Mouse (Mus musculus) granulocyte monocyte progenitor cell, adult 5-6 weeks (primary cell): ENCODE results near the gene Fam216a. TPM values are rescaled to one million over a fixed set of nuclear protein-coding genes. Genes with fewer than 3 reads are reported as not detected.

Source experiments
- ATAC-seq: replicated peaks from 2 replicates; pipeline ENCODE4 v1.8.0; 2016; ENCODE audit warnings: mild to moderate bottlenecking, moderate TSS enrichment, inconsistent platforms; ENCODE audit not compliant: poor library complexity, severe bottlenecking
- total RNA-seq, 2 experiments: library from RNA; stranded (forward) in 1 of 2; stranded (reverse) in 1 of 2; fragments of 200-712, 200-1000 nt in 1 of 2; fragments of >200 nt in 1 of 2; fragmentation: Nextera tagmentation in 1 of 2; gene quantifications; 2 replicates each; pipeline ENCODE4 v1.2.3; 2014 to 2017

Gene Fam216a
- total RNA-seq, 2 experiments from 2014 or later = 13.4 to 57.9 TPM

GRCm38 (mm10) chr5:122391786-122392180, 19.6 kb upstream of the Fam216a start, which contains the start of gene Arpc3:
Arpc3 (plus strand) TSS chr5:122391878.
- ATAC-seq = peak; percentile 88

DNA sequence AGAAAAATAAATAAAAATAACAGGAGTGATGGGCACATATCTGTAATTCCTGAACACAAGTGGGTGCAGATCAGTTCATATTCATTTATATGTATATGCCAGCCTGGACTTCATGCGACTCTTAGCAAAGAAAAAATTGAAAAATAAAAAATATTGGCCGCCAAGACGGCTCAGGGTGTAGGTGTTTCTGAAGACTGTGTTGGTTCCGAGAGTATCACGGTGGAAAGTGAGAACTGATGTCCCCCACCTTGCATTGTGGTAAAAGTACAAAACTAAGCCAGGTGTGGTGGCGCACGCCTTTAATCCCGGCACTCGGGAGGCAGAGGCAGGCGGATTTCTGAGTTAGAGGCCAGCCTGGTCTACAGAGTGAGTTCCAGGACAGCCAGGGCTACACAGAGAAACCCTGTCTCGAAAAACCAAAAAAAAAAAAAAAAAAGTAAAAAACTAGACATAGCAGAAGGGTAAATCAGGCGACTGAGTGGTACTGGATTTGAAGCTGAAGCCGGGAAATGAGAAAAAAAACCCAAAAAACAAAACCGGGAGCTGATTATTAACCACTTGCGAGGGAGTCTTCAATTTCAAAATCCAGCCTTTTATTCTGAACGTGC, 19.1 kb upstream of the Fam216a start:
- no peak for ATAC-seq

DNA sequence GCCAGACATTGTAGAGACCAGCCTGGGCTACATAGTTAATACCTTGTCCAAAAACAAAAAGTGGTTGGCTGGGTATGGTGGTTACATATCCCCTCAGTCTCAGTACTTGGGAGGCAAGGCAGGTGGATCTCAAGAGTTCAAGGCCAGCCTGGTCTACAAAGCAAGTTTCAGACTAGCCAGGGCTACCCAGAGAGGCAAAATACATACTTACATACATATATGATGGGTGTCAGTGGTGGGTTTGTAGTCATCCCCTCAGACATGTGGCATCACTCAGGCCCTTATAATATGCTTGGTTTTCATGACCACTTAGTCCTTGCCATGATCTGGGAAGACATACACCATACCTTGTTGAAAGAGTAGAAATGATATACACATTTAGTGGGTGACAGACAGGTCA, 18.5 kb upstream of the Fam216a start:
- no peak for ATAC-seq

- ATAC-seq = no peak
These were observed 17.8 kb upstream of the Fam216a start for GRCm38 (mm10) chr5:122390006-122390405.

GRCm38 (mm10) chr5:122379374-122380155, 7.4 kb upstream of the Fam216a start:
- peak; percentile 94 for ATAC-seq

DNA sequence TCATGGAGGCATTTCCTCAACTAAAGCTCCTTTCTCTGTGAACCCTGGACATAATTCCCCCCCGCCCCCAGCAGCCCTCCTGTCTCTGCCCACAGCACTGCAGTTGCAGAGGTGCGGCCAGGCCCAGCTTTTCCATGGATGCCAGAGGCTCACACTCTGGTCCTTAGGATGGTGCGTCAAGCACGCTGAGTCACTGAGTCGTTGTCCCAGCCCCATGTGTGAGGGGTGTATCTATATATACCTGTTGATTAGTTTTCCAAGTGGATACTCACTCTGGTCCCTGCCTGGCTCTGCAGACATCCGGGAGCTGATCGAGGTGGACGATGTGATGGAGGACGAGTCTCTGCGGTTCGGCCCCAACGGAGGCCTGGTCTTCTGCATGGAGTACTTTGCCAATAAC, 6.0 kb upstream of the Fam216a start:
- no peak for ATAC-seq

- ATAC-seq = no peak
These were observed 5.1 kb upstream of the Fam216a start for GRCm38 (mm10) chr5:122377101-122377833.

DNA sequence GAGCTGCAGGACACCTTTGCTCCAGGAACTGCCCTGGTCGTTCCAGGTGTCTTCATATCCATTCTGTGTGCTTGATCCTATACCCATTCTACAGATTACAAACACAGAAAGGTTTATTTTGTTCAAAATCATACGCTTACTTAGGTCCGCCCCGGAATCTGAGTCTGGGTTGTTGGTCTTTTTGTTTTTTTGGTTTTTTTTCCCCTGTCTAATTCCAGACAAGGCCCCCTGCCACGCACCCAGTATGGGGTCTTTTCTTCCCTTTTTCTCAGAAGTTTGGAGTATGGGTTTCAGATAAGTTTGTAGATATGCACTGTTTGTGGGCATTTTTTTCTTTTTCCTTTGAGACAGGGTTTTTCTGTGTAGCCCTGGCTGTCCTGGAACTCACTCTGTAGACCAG, 714 bp upstream of the Fam216a start:
- ATAC-seq = no peak

DNA sequence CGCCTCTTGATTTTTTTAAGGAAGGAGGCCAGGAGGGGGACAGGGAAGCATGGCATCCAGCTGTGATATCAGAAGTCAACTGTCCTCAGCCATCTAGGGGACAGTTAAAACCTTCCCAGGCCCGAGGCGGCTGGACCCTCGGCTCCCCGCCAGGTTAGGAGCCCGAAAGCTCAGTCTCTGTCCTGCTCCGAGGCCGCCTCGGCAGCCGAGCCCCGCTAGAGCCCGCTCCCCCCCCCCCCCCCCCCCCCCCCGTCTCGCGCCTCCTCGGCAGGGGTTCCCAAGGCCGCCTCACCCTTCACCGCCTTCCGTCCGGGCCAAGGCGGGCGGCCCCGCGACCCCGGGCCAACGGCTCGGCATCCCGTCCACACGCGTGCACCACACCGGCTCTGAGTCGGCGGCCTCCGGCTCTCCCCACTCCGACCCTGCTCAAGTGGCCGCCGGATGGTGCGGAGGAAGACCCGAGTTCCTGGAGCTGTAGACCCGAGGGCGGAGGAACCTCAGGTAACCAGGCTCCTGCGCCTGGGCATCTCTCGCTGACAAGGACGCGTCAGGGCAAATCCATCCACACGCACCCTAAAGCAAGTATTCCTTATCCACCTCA, 473 bp downstream of the Fam216a start, which contains the start of gene Gpn3:
Gene Gpn3, plus strand, starts transcription at position 286 of the 601 bp plus-strand sequence.
- peak; percentile 39 for ATAC-seq

DNA sequence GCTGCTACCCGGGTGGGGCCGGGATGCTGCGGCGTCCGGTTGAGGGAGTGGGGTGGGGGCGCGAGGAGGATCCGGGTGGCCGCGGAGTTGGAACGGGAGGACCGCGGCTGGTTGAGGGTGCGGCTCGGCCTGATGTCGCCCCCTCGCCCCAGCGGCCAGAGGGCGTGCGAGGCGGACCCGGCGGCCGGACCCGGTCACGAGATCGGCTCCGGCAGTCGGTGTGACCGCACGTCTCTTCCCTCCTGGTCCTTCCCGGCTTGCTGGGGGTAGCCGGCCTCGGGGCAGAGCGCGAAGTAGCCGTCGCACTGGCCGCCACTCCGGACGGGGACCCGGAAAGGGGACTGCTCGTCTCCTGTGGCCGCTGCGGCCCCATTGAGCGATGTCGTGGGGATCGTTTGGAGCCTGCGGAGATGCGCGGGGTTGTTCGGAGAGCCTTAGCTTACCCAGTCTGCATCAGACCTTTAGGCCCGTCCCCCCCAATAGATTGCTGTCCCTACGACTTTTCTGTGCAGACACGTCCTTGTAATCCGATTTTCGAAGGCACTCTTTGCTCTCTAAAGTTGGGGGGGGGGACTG, 17.6 kb downstream of the Fam216a start:
- peak; percentile 64 for ATAC-seq

DNA sequence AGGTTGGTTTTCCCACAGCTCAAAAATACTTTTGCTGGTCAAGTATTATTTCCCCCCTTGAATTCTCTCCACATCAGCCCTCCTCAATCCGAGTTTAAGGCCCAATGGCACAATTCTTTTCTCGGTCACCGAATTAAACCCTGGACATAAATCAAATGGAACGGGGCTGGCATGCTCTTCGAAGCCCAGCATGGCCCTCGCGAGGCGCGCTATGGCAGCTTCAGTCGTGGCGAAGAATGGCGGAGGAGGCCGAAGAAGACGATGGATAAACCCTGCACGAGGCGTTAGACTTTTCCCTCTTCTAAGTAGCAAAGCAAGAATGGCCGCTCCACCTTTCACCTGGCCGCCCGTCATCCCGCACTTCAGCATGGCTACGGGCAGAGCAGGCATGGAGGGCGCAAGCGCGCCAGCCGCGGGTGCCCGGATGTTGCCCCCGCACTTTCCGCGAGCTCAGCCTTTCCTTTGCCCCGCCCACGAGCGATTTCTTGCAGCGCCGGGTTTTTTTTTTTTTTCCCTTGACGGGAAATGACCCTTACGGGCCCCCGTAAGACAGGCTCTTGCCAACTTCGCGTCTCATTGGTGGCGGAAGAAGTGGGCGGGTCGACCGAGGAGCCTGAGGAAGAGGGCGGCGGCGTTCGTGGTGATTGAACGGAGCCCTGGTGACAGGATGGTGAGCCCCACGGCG, 18.2 kb downstream of the Fam216a start, which contains the start of the genes Rad9b and Vps29:
Gene Rad9b, minus strand, starts transcription at position 427 of the 685 bp plus-strand sequence.
Gene Vps29, plus strand, starts transcription at position 563 of the 685 bp plus-strand sequence.
- ATAC-seq = peak; percentile 99

DNA sequence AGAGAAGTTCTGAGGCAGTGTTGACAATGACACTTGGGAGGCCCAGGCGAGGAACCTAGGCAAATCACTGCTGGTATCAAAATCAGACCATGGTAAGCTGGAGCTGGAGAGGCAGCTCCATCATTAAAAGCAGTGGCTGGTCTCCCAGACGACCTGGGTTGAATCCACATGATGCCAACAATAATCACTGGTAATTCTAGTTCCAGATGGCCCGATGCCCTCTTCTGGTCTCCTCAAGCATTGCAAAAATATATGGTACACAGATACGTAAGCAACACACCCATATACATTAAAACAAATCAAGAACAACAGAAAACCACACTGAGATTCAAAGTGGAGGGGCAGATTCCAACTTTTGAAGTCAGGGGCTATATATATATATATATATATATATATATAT, 26.4 kb downstream of the Fam216a start:
- no peak for ATAC-seq

DNA sequence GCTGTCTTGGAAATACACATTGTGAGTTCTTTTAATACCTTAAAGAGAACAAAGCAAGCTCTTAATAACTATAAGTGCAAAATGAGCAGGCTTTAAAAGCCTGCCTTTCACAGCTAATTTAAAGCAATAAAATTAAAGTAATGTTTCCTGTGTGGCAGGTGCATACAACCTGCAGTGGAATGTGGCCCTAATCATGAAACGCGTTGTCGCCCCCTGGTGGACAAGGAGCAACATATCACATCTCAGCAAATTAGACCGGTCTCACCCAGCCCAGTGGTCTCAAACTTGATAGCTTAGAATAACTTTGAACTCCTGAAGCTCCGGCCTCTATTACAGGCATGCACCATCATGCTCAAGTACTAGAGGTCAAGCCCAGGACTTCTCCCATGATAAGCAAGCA, 27.9 kb downstream of the Fam216a start:
- peak; percentile 71 for ATAC-seq

DNA sequence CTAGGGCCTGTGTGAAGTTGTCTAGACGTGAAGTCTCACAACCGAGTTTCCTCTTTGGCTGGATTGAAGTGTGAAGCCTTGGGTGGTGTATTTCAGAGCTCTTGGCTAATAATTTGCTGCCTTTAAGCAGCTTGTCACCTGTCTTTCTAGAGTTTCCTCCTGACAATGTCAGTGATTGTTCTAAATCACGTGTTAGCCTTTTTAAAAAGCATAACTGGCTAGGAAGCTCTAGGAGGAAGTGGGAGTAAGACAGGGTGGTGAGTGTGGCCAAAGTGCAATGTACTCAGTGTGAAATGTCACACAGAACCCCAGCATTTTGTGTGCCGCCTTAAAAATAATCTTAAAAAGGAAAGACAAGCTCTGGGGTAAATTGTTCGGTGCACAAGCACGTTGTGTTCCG, 28.4 kb downstream of the Fam216a start:
- ATAC-seq = peak; percentile 87

DNA sequence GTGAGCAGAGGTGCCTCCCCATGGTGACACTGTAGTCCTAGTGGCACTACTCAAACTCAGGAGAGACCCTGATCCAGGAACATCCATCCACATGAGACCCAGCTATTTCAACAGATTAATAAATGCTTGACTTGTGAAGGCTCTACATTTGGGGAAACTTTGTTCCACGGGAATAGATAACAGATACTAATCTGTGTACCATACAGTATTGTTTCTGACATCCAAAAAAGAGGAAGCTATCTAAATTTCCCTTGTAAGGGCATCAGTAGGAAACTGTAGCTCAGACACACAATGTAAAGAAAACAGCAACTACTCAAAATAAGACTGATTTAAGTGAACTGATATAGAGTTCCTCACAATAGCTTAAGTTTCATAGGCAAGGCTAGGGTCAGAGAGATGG, 29.3 kb downstream of the Fam216a start:
- 0 out of 2 replicates have a peak, but pooled peaks have one; percentile 33 for ATAC-seq

DNA sequence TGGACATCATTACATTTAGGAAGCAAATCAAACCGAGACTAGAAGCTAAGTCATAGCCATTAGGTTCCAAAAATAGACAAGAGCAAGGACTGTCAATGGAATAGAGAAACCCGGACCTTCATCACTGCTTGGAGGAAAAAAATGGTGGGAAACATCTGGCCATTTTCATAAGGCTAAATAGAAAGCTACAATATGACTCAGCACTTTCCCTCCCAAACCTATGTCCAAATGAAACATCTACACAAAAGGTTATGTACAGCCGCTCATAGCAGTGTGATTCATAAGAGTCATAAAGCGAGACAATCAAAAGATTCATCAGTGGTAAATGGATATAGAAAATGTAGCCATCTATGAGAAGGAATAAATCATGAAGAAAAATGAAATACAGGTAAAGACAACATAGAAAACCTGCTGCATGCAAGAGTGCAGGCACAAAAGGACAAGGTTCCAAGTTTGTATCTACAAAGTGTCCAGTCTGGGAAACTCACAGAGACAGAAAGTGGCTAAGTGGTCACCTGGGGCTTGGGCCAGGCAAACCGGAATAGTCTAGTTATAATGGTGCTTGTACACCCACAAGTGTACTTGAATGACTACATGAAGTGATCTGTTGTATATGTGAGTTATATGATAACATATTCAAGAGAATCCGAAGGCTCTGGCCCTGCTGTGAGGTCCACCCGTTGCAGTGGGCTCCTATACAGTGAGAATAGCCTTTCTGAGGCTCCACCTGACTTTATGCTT, 35.4 kb downstream of the Fam216a start:
- no peak for ATAC-seq

DNA sequence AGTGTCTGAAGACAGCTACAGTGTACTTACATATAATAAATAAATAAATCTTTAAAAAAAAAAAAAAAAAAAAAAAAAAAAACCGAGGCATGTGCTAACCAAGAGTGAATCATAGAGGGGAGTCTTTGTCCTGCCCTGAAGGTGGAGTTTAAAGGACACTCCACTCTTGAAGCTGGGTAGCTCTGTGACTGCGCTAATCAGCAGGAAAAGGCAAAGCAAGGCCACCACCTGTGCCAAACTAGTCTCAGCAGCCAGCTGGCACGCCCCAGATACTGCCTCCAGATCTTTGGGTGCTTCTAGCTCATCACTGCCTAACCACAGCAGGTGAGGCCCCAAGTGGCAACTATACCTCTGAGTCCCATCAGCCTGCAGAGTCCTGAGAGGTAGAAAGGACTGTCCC, 37.5 kb downstream of the Fam216a start:
- no peak for ATAC-seq

DNA sequence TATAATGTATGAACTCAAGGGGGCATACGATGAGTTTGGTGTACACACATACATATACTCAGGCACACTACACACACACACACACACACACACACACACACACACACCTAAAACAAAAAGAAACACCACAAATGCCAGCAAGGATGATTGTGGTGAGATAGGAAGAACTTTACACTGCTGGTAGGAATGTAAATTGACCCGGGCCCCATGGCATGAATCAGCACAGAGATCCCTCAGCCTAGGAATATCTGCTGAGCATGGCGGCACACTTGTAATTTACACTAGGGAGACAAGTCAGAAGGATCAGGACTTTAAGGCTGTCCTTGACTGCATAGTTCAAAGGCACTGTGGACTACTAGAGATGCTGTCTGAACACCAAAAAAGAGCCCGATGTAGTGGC, 41.9 kb downstream of the Fam216a start:
- ATAC-seq = no peak

DNA sequence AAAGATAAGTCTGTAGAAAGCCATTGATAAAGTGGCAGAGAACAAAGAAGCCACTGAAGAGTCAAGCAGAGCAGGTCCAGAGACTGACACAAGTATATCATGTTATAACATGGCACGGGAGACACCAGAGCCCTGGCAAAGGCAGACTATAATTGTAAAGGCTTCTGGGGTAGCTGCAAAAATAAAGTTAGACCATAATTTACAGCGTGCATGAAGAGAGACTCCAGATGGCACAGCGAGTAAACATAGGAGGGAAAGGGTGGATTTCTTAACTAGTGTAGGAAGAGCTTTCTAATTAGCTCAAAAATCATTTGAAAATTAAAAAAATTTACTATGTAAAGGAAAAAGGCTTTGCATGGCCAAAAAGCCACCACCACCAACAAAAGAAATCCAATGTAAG, 44.9 kb downstream of the Fam216a start:
- ATAC-seq = no peak
